Mouse (Mus musculus): ENCODE measurements at regions not wholly inside any gene's neighbourhood (a gene's known extent, or its start where the extent isn't known, plus 50 kb on each side); places are given as distances from the start of the nearest gene placed in this dataset.
A peak's percentile ranks its signal among the peaks of the same experiment; 100 is the strongest.
"Not testable (repeated sequence)": the region's sequence is repeated elsewhere in the genome, so short reads cannot be mapped to it uniquely, and the experiment has no call there.

- ATAC-seq (ENCODE audit: extremely low read depth, insufficient number of reproducible peaks, low FRiP score, poor library complexity, severe bottlenecking) = no peak
These were observed 202.2 kb upstream of the Sema6d start for GRCm38 (mm10) chr2:123887587-123887986.

GRCm38 (mm10) chr2:123911921-123912320, 177.8 kb upstream of the Sema6d start:
- ATAC-seq (ENCODE audit: extremely low read depth, insufficient number of reproducible peaks, low FRiP score, poor library complexity, severe bottlenecking) = not testable (repeated sequence)

GRCm38 (mm10) chr2:123914021-123914420, 175.7 kb upstream of the Sema6d start:
- ATAC-seq (ENCODE audit: extremely low read depth, insufficient number of reproducible peaks, low FRiP score, poor library complexity, severe bottlenecking) = no peak

- ATAC-seq (ENCODE audit: extremely low read depth, insufficient number of reproducible peaks, low FRiP score, poor library complexity, severe bottlenecking) = no peak
These were observed 169.4 kb upstream of the Sema6d start for GRCm38 (mm10) chr2:123920418-123920817.

GRCm38 (mm10) chr2:123928066-123928465, 161.7 kb upstream of the Sema6d start:
- no peak for ATAC-seq (ENCODE audit: extremely low read depth, insufficient number of reproducible peaks, low FRiP score, poor library complexity, severe bottlenecking)

- no peak for ATAC-seq (ENCODE audit: extremely low read depth, insufficient number of reproducible peaks, low FRiP score, poor library complexity, severe bottlenecking)
These were observed 152.9 kb upstream of the Sema6d start for GRCm38 (mm10) chr2:123936896-123937295.

GRCm38 (mm10) chr2:123963606-123964005, 126.2 kb upstream of the Sema6d start:
- no peak for ATAC-seq (ENCODE audit: extremely low read depth, insufficient number of reproducible peaks, low FRiP score, poor library complexity, severe bottlenecking)

GRCm38 (mm10) chr2:124003507-124003906, 86.3 kb upstream of the Sema6d start:
- ATAC-seq (ENCODE audit: extremely low read depth, insufficient number of reproducible peaks, low FRiP score, poor library complexity, severe bottlenecking) = peak; percentile 55; the same call in 1 of the 2 replicates

GRCm38 (mm10) chr2:124015542-124015941, 74.2 kb upstream of the Sema6d start:
- no peak for ATAC-seq (ENCODE audit: extremely low read depth, insufficient number of reproducible peaks, low FRiP score, poor library complexity, severe bottlenecking)

Measured in neutrophil, adult 5-6 weeks (primary cell).